ENCODE assay signal across 8 mouse cellular contexts in the genomic region with DNA sequence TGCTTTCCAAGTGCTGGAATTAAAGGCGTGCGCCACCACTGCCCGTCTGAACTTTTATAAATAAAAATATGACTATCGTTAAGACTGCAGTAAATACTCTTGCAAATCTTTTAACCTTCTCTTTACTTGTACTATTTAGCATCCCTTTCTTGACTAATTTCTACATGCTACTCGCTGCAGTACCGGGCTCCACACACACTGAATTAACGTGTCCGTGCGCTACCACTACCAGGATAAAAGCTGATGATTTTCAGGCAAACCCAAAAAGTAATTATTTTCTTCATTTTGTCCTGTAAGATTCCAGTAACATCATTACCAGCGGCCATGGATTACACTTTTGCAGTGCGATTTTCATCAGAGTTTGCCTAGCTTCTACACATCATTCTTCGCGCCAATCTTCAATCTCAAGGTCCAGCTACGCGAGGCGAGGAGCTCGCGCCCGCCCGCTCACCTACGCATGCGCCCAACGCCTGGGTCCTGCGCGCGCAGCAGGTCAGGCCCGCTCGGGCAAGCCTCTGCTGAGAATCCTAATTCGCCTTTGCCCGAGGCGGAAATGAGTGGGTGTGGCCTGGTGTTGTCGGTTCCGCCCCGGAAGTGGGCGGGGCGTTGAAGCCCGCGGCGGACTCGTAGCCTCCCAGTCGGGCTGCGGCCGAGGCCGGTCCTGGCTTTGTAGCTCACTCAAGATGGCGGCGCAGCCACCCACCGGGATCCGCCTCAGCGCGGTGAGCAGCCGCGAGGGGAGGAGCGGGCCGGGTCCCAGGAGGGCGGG. TPM values are rescaled to one million over a fixed set of nuclear protein-coding genes. Genes with fewer than 3 reads are reported as not detected.
DNase-seq lines count a peak whose midpoint lies in the region; ATAC-seq lines count a peak whose summit lies in the region.

Gene Morc3 (plus strand): TSS at position 495 of the 769 bp plus-strand sequence.

- peak within 1 kb of the TSS; percentile 98 for H3K9ac ChIP-seq in heart, embryonic 13.5 days
- peak within 1 kb of the TSS; percentile 91 for H3K9ac ChIP-seq in liver, embryonic 12.5 days
- H3K9ac ChIP-seq in stomach, embryonic 15.5 days: peak within 1 kb of the TSS; percentile 97

- no peaks in the 10 kb centered on the region for H3K4me1 ChIP-seq in brown adipose tissue, adult 24 weeks (ENCODE audit: control insufficient read depth, insufficient read depth, insufficient read length, low read length)
- peaks cover 27% of the 10 kb centered on the region for H3K4me1 ChIP-seq in heart, embryonic 13.5 days
- H3K4me1 ChIP-seq in liver, embryonic 12.5 days: peaks cover 33% of the 10 kb centered on the region
- peaks cover 17% of the 10 kb centered on the region for H3K4me1 ChIP-seq in stomach, embryonic 15.5 days

- H3K9me3 ChIP-seq in heart, embryonic 13.5 days: no peaks in the 10 kb centered on the region
- no peaks in the 10 kb centered on the region for H3K9me3 ChIP-seq in liver, embryonic 12.5 days (replicated peaks)
- H3K9me3 ChIP-seq in stomach, embryonic 15.5 days: no peaks in the 10 kb centered on the region

- H3K36me3 ChIP-seq in heart, embryonic 13.5 days: no peaks in the 10 kb centered on the region
- H3K36me3 ChIP-seq in liver, embryonic 12.5 days: peaks cover 10% of the 10 kb centered on the region; the same call in 1 of the 2 replicates
- H3K36me3 ChIP-seq in stomach, embryonic 15.5 days: no peaks in the 10 kb centered on the region

- peak within 1 kb of the TSS; percentile 89 for H3K4me3 ChIP-seq in brown adipose tissue, adult 24 weeks (ENCODE audit: insufficient read depth, low read depth, low read length)
- H3K4me3 ChIP-seq in heart, embryonic 13.5 days: peak within 1 kb of the TSS; percentile 97
- peak within 1 kb of the TSS; percentile 87 for H3K4me3 ChIP-seq in liver, embryonic 12.5 days
- H3K4me3 ChIP-seq in stomach, embryonic 15.5 days (replicated peaks): peak within 1 kb of the TSS; percentile 96

- WGBS in heart, embryonic 13.5 days: 12% methylated on average over 55 of the region's 55 CpGs
- 12% methylated on average over 50 of the region's 55 CpGs for WGBS in liver, embryonic 12.5 days (ENCODE audit: insufficient replicate concordance)
- 12% methylated on average over 52 of the region's 55 CpGs for WGBS in stomach, embryonic 15.5 days

- H3K4me2 ChIP-seq in heart, embryonic 13.5 days: peak within 1 kb of the TSS; percentile 91
- H3K4me2 ChIP-seq in liver, embryonic 12.5 days: peak within 1 kb of the TSS; percentile 90
- H3K4me2 ChIP-seq in stomach, embryonic 15.5 days: peak within 1 kb of the TSS; percentile 82

- H3K27ac ChIP-seq in brown adipose tissue, adult 24 weeks (replicated peaks; ENCODE audit: low read depth, low read length): peak within 1 kb of the TSS; percentile 77
- peak within 1 kb of the TSS; percentile 97 for H3K27ac ChIP-seq in heart, embryonic 13.5 days (replicated peaks)
- H3K27ac ChIP-seq in liver, embryonic 12.5 days: peak within 1 kb of the TSS; percentile 96
- peak within 1 kb of the TSS; percentile 97 for H3K27ac ChIP-seq in stomach, embryonic 15.5 days

- ATAC-seq in heart, embryonic 13.5 days (ENCODE audit: extremely low read depth, insufficient number of reproducible peaks, low FRiP score, low TSS enrichment): peak; percentile 97
- peak; percentile 95 for ATAC-seq in liver, embryonic 12.5 days
- ATAC-seq in stomach, embryonic 15.5 days (ENCODE audit: insufficient read depth, low FRiP score, low read depth): peak; percentile 97

- no peaks in the 10 kb centered on the region for H3K27me3 ChIP-seq in heart, embryonic 13.5 days (replicated peaks)
- H3K27me3 ChIP-seq in liver, embryonic 12.5 days (replicated peaks): no peaks in the 10 kb centered on the region
- no peaks in the 10 kb centered on the region for H3K27me3 ChIP-seq in stomach, embryonic 15.5 days (replicated peaks)

- DNase-seq in CD4-positive, CD25-positive, alpha-beta regulatory T cell, adult 2 months (ENCODE audit: low read depth, low spot score): peak; percentile 99
- DNase-seq in fat pad, adult 2 months (ENCODE audit: extremely low read depth, low read depth, low spot score): peak; percentile 91
- peak; percentile 100 for DNase-seq in kidney, postnatal 10 days
- peak; percentile 100 for DNase-seq in natural killer cell, adult 2 months (ENCODE audit: low spot score in 2 of 2)

RNA-seq across cellular contexts. Expression of gene Morc3, which starts in this region (rescaled TPM):
- 9.4 and 9.7 TPM in 2 replicates for polyA plus RNA-seq in brown adipose tissue, adult 24 weeks (2012; ENCODE audit: insufficient read depth, insufficient read length, missing spikeins)
- 19.1 and 22.3 TPM in 2 replicates for polyA plus RNA-seq in heart, embryonic 13.5 days (2015; fragmentation: Nextera tagmentation; extraction: Ambion mirVana)
- 22.6 and 26.3 TPM in 2 replicates for polyA plus RNA-seq in liver, embryonic 12.5 days (2016; fragmentation: Nextera tagmentation; extraction: Ambion mirVana)
- 34.5 and 41.0 TPM in 2 replicates for polyA plus RNA-seq in stomach, embryonic 15.5 days (2015; fragmentation: Nextera tagmentation; extraction: Ambion mirVana)

Comparison
In these comparisons a context has a peak if more than half of its experiments do, and no peak if none do; other contexts are left out.
1. Peak in every context shown above with its lines: DNase-seq, ATAC-seq, H3K4me3 ChIP-seq and H3K27ac ChIP-seq.